Mouse (Mus musculus) spleen, adult 2 months (tissue): ENCODE results near the gene Zzef1.

Experiments
- CTCF ChIP-seq: fragments of 200-500 bp; IDR thresholded peaks from 2 replicates; pipeline ENCODE4 v1.5.1; 2011; ENCODE audit warnings: mild to moderate bottlenecking, inconsistent platforms; ENCODE audit not compliant: insufficient read depth, insufficient read length, insufficient replicate concordance; ENCODE audit errors: extremely low read depth
- POLR2A ChIP-seq: fragments of 200-500 bp; IDR thresholded peaks from 2 replicates; pipeline ENCODE4 v1.6.1; 2011; ENCODE audit warnings: low read depth, low read length, inconsistent platforms

- TF ChIP-seq CTCF, result no peak
- no peak for TF ChIP-seq POLR2A
Observed at GRCm38 (mm10) chr11:72928516-72928915, 132.5 kb downstream of the Zzef1 start.
